Mouse (Mus musculus) cerebellum, adult 2 months (tissue): ENCODE results near the gene Oosp2.

Experiments
- CTCF ChIP-seq: fragments of 200-500 bp; IDR thresholded peaks from 2 replicates; pipeline ENCODE4 v1.5.1; 2011; ENCODE audit warnings: low read depth, mild to moderate bottlenecking, control low read depth, low read length, moderate library complexity, borderline replicate concordance; ENCODE audit not compliant: insufficient read depth
- POLR2A ChIP-seq: fragments of 200-500 bp; IDR thresholded peaks from 2 replicates; pipeline ENCODE4 v1.6.1; 2011; ENCODE audit warnings: low read length, control low read depth, borderline replicate concordance; ENCODE audit not compliant: insufficient read depth

DNA sequence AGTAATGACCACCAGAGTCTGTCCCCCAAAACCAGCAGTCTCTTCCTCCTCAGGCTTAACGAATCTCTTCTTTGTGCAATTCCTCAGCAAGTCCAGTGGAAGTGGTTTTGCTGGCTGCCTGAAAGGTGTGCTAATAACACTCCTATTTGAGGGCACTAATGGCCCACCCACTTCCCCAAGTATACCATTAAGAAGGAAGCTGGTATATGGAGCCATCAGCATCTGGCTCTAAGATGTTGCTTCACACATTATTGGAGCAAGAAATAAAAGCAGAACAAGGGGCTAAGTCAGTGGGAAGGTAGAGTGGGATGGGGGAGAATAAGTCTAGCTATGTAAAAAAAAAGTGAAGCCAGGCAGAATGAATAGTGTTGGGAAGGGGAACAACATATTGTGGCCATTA, 19.6 kb downstream of the Oosp2 start, which contains the start of gene Ms4a3:
- TF ChIP-seq CTCF (no peak), POLR2A (no peak)
